Mouse (Mus musculus): Measurements from ENCODE around the gene Gm16181.

Gene Gm16181

GRCm38 (mm10) chr17:35191723-35192122 is 28.9 kb upstream of the Gm16181 start:
- POLR2A ChIA-PET = interaction anchor here in 2 of 4 experiments (0.6 to 2.0 kb wide), 3 partner anchors 8 to 28 kb away, joined by 4 to 6 read pairs (median 6); no protein-coding TSS in a partner anchor
- CTCF ChIA-PET = interaction anchor here (0.5 to 1.8 kb wide), 14 partner anchors 10 to 871 kb away, joined by 3 to 8 read pairs (median 4); partner anchors contain the start of gene Tnf (in 1 of the 4)

- CTCF ChIA-PET = interaction anchor here in 3 of 4 experiments (0.6 to 1.8 kb wide), 5 partner anchors 22 to 34 kb away, joined by 3 to 8 read pairs (median 4); no protein-coding TSS in a partner anchor
These were observed 27.7 kb upstream of the Gm16181 start for GRCm38 (mm10) chr17:35192924-35193323.

GRCm38 (mm10) chr17:35193881-35194843 is 26.5 kb upstream of the Gm16181 start, which contains the start of gene Ltb:
Gene Ltb, plus strand, starts transcription at chr17:35194439.
- ChIA-PET POLR2A (interaction anchor here in 3 of 4 experiments (0.6 to 1.2 kb wide), 6 partner anchors 14 to 334 kb away, joined by 3 to 4 read pairs (median 3); partner anchors contain the start of gene Ddx39b (in 1 of the 3)), CTCF (interaction anchor here (0.5 to 2.9 kb wide), 13 partner anchors 9 to 546 kb away, joined by 3 to 14 read pairs (median 4); partner anchors contain the start of genes Clic1 (in 1 of the 4) and D17H6S53E (in 1 of the 4))

More at GRCm38 (mm10) chr17:35192924-35193323, 27.7 kb upstream of the Gm16181 start:
- POLR2A ChIA-PET = interaction anchor here in 1 of 4 experiments (0.9 to 2.0 kb wide), 4 partner anchors 9 to 58 kb away, joined by 3 to 6 read pairs (median 3); partner anchors contain the start of genes Atp6v1g2 and Ddx39b

DNA sequence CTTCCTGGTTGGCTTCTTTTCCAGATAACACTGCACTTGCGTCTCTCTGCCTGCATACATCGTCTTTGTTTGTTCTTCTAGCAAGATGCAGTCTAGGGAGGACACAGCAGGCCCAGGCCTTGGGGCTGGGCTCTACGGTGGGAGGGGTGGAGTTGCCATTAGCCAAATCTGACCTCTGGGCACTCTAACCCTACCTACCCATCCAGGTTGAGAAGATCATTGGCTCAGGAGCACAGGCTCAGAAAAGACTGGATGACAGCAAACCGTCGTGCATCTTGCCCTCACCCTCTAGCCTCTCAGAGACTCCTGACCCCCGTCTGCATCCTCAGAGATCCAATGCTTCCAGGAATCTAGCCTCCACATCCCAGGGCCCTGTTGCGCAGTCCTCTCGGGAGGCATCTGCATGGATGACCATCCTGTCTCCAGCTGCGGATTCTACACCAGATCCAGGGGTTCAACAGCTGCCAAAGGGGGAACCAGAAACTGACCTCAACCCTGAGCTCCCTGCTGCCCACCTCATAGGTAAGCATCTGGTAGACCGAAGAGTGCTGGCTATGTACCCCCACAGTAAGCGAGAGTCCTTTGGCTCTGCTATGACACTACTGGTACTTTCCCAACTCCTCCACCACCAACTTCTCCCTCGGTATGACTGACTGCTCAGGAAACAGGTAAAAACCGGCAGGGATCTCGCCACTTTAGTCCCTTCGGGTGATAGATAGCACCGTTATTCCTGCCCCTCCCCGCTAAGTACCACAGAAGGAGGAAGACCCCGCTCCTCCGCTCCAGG is 25.6 kb upstream of the Gm16181 start:
- ChIA-PET POLR2A (interaction anchor here in 2 of 4 experiments (0.8 to 1.2 kb wide), 5 partner anchors 10 to 46 kb away, joined by 3 to 4 read pairs (median 3); partner anchors contain the start of genes Ddx39b (in 1 of the 2) and Lta (in 1 of the 2)), CTCF (interaction anchor here in 3 of 4 experiments (0.5 to 2.9 kb wide), 14 partner anchors 10 to 676 kb away, joined by 3 to 14 read pairs (median 4); partner anchors contain the start of gene D17H6S53E (in 1 of the 3))

DNA sequence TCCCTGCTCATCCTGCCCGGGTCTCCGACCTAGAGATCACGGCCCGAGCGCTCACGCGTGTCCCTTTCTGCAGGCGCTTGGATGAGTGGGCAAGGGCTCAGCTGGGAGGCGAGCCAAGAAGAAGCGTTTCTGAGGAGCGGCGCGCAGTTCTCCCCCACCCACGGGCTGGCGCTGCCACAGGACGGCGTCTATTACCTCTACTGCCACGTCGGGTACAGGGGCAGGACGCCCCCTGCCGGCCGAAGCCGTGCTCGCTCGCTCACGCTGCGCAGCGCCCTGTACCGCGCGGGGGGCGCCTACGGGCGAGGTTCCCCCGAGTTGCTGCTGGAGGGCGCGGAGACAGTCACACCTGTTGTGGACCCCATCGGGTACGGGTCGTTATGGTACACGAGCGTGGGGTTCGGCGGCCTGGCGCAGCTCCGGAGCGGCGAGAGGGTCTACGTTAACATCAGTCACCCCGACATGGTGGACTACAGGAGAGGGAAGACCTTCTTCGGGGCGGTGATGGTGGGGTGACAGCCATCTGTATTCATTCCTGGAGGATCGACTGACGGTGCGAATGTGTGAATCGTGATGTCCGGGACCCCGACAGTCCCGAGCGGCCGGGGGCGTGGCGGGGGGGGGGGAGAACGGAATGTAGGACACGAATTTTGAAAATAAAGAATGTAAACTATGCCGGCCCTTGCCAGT is 24.9 kb upstream of the Gm16181 start:
- ChIA-PET POLR2A (interaction anchor here (0.7 to 1.2 kb wide), 8 partner anchors 9 to 245 kb away, joined by 3 to 4 read pairs (median 4); partner anchors contain the start of genes Abhd16a (in 1 of the 4), Ddx39b (in 1 of the 4) and Lta (in 1 of the 4)), CTCF (interaction anchor here (0.5 to 2.9 kb wide), 10 partner anchors 16 to 677 kb away, joined by 3 to 14 read pairs (median 4); no protein-coding TSS in a partner anchor)

DNA sequence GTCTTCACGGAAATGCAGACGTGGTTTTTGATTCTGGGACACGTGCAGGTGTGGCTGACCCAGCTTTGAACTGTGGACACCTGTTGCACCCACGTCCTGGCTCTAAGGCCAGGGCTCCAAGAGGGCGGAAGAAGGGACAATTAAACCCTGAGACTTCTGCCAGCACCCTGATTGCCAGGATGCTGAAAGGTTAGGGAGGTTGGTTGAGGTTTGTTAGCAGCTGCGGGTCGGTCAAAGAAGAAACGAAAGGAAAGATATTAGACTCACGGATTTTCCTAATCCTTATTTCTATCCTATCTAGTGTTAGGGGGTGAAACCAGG is 24.4 kb upstream of the Gm16181 start:
- ChIA-PET CTCF (interaction anchor here in 3 of 4 experiments (0.5 to 2.9 kb wide), 5 partner anchors 27 to 305 kb away, joined by 3 to 14 read pairs (median 4); no protein-coding TSS in a partner anchor), POLR2A (interaction anchor here in 3 of 4 experiments (0.7 to 1.2 kb wide), 6 partner anchors 25 to 246 kb away, joined by 3 to 4 read pairs (median 4); partner anchors contain the start of genes Abhd16a (in 1 of the 3) and Ddx39b (in 1 of the 3))

GRCm38 (mm10) chr17:35197126-35197525 is 23.5 kb upstream of the Gm16181 start:
- ChIA-PET CTCF (interaction anchor here in 2 of 4 experiments (1.3 to 2.9 kb wide), 3 partner anchors 29 to 30 kb away, joined by 4 to 14 read pairs (median 4); no protein-coding TSS in a partner anchor), POLR2A (interaction anchor here in 1 of 4 experiments (0.8 to 1.2 kb wide), 2 partner anchors 9 to 26 kb away, joined by 4 to 6 read pairs; partner anchors contain the start of gene Lta)

- ChIA-PET POLR2A (interaction anchor here in 2 of 4 experiments (0.8 to 2.0 kb wide), 3 partner anchors 22 to 76 kb away, joined by 3 to 8 read pairs (median 3); partner anchors contain the start of genes Csnk2b (in 1 of the 2), Ddx39b (in 1 of the 2), Gm16181 (in 1 of the 2) and Gpank1 (in 1 of the 2)), CTCF (interaction anchor here in 2 of 4 experiments (0.6 to 1.8 kb wide), 3 partner anchors 10 to 30 kb away, joined by 3 to 10 read pairs (median 4); no protein-coding TSS in a partner anchor)
These were observed 22.6 kb upstream of the Gm16181 start for GRCm38 (mm10) chr17:35198029-35198428.

DNA sequence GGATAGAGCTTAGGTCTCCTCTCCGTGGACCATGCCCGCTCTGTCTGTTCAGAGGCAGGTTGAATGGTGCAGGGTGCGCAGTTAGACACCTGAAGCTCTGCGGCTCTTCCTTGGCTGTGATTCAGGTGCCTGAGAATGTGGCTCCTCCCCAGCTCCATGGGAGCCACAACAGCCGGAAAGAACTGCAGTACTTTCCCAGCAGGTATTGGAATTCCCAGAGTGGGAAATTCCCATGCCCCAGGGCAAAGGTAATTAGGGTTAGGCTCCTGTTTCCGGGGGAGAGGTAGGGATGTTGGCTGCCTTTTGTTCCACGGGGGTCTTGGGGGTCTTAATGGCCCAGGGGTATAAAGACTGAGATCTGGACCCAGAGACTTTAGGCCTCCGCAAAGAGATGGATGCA is 21.7 kb upstream of the Gm16181 start:
- ChIA-PET CTCF (interaction anchor here in 3 of 4 experiments (1.0 to 2.0 kb wide), 5 partner anchors 9 to 31 kb away, joined by 4 to 11 read pairs (median 5); no protein-coding TSS in a partner anchor), POLR2A (interaction anchor here in 3 of 4 experiments (0.7 to 2.0 kb wide), 5 partner anchors 9 to 77 kb away, joined by 3 to 8 read pairs (median 3); partner anchors contain the start of genes Csnk2b (in 1 of the 3), Ddx39b (in 1 of the 3), Gm16181 (in 1 of the 3) and Gpank1 (in 1 of the 3))

GRCm38 (mm10) chr17:35200398-35200797 is 20.2 kb upstream of the Gm16181 start:
- ChIA-PET POLR2A (interaction anchor here in 2 of 4 experiments (0.6 to 2.6 kb wide), 5 partner anchors 15 to 1824 kb away, joined by 3 to 5 read pairs (median 4); no protein-coding TSS in a partner anchor), CTCF (interaction anchor here in 2 of 4 experiments (0.5 to 2.0 kb wide), 4 partner anchors 10 to 207 kb away, joined by 3 to 6 read pairs (median 5); no protein-coding TSS in a partner anchor)

DNA sequence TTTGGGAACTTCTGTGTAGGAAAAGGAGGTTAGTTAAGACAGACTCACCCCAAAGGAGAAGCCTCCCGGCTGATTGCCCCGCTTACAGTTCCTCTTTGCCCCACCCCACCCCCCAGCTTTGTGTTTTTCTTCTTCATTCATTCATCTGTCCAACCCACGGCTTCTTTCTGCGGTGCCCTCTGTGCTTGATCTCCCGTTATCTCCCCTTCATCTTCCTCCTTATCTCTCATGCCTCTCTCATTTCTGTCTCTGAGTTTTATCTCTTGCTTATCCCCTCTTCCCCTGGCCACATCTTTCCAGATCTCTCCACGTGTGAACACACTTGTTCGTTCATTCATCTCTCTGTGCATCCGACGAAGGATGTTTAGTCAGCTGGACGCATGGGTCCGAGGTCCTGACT is 19.5 kb upstream of the Gm16181 start:
- ChIA-PET POLR2A (interaction anchor here in 2 of 4 experiments (0.8 to 2.6 kb wide), 6 partner anchors 11 to 38 kb away, joined by 3 to 7 read pairs (median 3); partner anchors contain the start of gene Gm16181 (in 1 of the 2)), CTCF (interaction anchor here in 2 of 4 experiments (0.5 to 2.6 kb wide), 6 partner anchors 9 to 208 kb away, joined by 3 to 10 read pairs (median 4); no protein-coding TSS in a partner anchor)

GRCm38 (mm10) chr17:35201787-35202186 is 18.8 kb upstream of the Gm16181 start, which contains the start of gene Tnf:
Gene Tnf, minus strand, starts transcription at chr17:35202007.
- CTCF ChIA-PET = interaction anchor here in 3 of 4 experiments (0.6 to 2.6 kb wide), 8 partner anchors 10 to 73 kb away, joined by 3 to 10 read pairs (median 4); no protein-coding TSS in a partner anchor
- POLR2A ChIA-PET = interaction anchor here in 3 of 4 experiments (0.6 to 2.6 kb wide), 9 partner anchors 11 to 406 kb away, joined by 3 to 7 read pairs (median 4); partner anchors contain the start of gene Gm16181 (in 1 of the 3)

GRCm38 (mm10) chr17:35202442-35202841 is 18.2 kb upstream of the Gm16181 start:
- ChIA-PET POLR2A (interaction anchor here in 3 of 4 experiments (0.5 to 2.6 kb wide), 10 partner anchors 17 to 153 kb away, joined by 3 to 7 read pairs (median 4); partner anchors contain the start of genes Apom (in 1 of the 3), Clic1 (in 1 of the 3) and Gm16181 (in 1 of the 3)), CTCF (interaction anchor here (0.6 to 2.6 kb wide), 12 partner anchors 11 to 1584 kb away, joined by 3 to 10 read pairs (median 4); no protein-coding TSS in a partner anchor)

DNA sequence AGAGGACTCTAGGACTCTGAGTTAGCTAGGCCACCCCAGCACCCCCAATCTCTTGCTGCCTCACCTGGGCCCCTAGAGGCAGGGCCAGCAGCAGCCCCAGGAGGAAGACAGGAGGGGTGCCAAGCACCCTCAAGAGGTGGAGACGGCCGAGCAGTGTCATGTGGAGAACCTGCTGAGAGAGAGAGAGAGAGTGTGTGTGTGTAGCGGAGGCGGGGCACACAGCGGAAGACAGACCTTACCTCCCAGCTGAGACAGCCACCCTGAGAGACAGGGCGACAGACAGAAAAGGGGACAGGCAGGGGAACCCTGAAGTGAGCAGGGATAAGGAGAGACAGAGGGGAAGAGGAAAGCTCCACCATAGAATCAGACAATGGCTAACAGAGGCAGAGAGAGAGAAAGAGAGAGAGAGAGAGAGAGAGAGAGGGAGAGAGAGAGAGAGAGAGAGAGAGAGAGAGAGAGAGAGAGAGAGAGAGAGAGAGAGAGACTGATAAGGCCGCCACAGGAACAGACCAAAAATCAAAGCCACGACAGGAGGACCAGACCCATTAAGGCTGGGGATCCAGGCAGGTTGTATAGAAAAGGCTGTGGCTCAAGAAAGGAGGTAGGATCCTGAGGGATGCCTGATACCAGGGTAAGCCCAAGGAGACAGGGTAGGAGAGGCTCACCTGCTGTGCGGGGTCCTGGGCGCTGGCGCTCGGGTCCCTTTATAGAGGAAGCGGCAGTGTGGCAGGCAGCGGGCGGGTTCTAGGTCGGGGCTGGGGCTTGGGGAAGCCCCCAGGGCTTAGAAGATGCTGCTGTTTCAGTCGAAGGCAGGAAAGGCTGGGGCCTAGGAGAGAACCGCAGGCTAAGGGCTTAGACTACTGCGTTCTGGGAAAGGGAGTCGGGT is 15.9 kb upstream of the Gm16181 start, which contains the start of gene Lta:
TSS of gene Lta (minus strand) at position 858 of the 886 bp plus-strand sequence.
- ChIA-PET POLR2A (interaction anchor here in 2 of 4 experiments (1.0 to 1.8 kb wide), 7 partner anchors 7 to 41 kb away, joined by 3 to 6 read pairs (median 4); partner anchors contain the start of genes Ddx39b (in 1 of the 2) and Gm16181 (in 1 of the 2)), CTCF (interaction anchor here in 2 of 4 experiments (0.6 to 1.1 kb wide), 4 partner anchors 27 to 38 kb away, joined by 3 to 6 read pairs (median 6); no protein-coding TSS in a partner anchor)
